Mouse (Mus musculus): ENCODE results near the gene Cped1.

- TF ChIP-seq TCF12 (IDR thresholded peaks at IDR 0.05; ENCODE audit: insufficient read depth, poor library complexity, severe bottlenecking) (no peak), POLR2A (IDR thresholded peaks at IDR 0.05; ENCODE audit: insufficient read length, low read depth) (no peak), MYOG (IDR thresholded peaks at IDR 0.05; ENCODE audit: control insufficient read depth in 1 of 3, insufficient read depth in 1 of 3, insufficient read length in 2 of 3, low read depth in 2 of 3) (no peak), USF1 (IDR thresholded peaks at IDR 0.05; ENCODE audit: low read depth) (no peak)
These were observed 40.1 kb downstream of the Cped1 start for GRCm38 (mm10) chr6:22025584-22026357.
